Mouse (Mus musculus) forebrain, embryonic 11.5 days (tissue): Measurements from ENCODE around the gene Glipr1l3. TPM values are rescaled to one million over a fixed set of nuclear protein-coding genes. Genes with fewer than 3 reads are reported as not detected.
"Not testable (repeated sequence)": the region's sequence is repeated elsewhere in the genome, so short reads cannot be mapped to it uniquely, and the experiment has no call there.

Experiments
- ATAC-seq: fragments of 200-750 bp; cut with Nextera tagmentation; replicated peaks from 2 replicates; pipeline ENCODE4 v1.8.0; 2017; ENCODE audit warnings: moderate TSS enrichment; ENCODE audit not compliant: low FRiP score
- DNase-seq: peaks from one replicate; pipeline ENCODE4 v3.0.0-alpha.2; 2017; ENCODE audit warnings: low spot score
- H3K27ac ChIP-seq: fragments of 300-500 bp; sonication (generic); 2 replicates; pipeline ENCODE4 v1.5.1; 2014; ENCODE audit warnings: low read depth, low read length
- H3K27me3 ChIP-seq: fragments of 300-500 bp; sonication (generic); 2 replicates; pipeline ENCODE4 v1.6.1; 2014; ENCODE audit warnings: mild to moderate bottlenecking, low read length, mixed read lengths; ENCODE audit not compliant: control insufficient read depth, insufficient read depth
- H3K36me3 ChIP-seq: fragments of 300-500 bp; sonication (generic); 2 replicates; pipeline ENCODE4 v1.6.1; 2014; ENCODE audit warnings: mild to moderate bottlenecking, low read length, moderate library complexity, mixed read lengths; ENCODE audit not compliant: control insufficient read depth, insufficient read depth
- H3K4me1 ChIP-seq: fragments of 300-500 bp; sonication (generic); replicated peaks from 2 replicates; pipeline ENCODE4 v1.6.1; 2014; ENCODE audit warnings: low read length, mixed read lengths; ENCODE audit not compliant: control insufficient read depth, insufficient read depth
- H3K4me2 ChIP-seq: fragments of 300-500 bp; sonication (generic); 2 replicates; pipeline ENCODE4 v1.6.1; 2014; ENCODE audit warnings: low read depth, mild to moderate bottlenecking, low read length, moderate library complexity, mixed read lengths; ENCODE audit not compliant: severe bottlenecking
- H3K4me3 ChIP-seq: fragments of 300-500 bp; sonication (generic); 2 replicates; pipeline ENCODE4 v1.5.1; 2014; ENCODE audit warnings: low read depth, low read length
- H3K9ac ChIP-seq: fragments of 300-500 bp; sonication (generic); 2 replicates; pipeline ENCODE4 v1.6.1; 2014; ENCODE audit warnings: low read length
- H3K9me3 ChIP-seq: fragments of 300-500 bp; sonication (generic); 2 replicates; pipeline ENCODE4 v1.6.1; 2016; ENCODE audit warnings: low read length, mixed read lengths; ENCODE audit not compliant: control insufficient read depth
- WGBS: fragments of 180-500 bp; shearing (Covaris S2); extraction: QIAGEN DNeasy Blood & Tissue Kit; methylation state at CpG from one replicate; pipeline ENCODE4 v1.1.7; 2014; 5-methylcytosine and 5-hydroxymethylcytosine counted together
- polyA plus RNA-seq: library from polyadenylated mRNA; unstranded; fragments of >200 nt; fragmentation: Nextera tagmentation; extraction: Ambion mirVana; gene quantifications from 2 replicates; pipeline ENCODE4 v1.2.1, GENCODE M21; 2014

Gene Glipr1l3
- not detected in 2 replicates for polyA plus RNA-seq

GRCm38 (mm10) chr10:112159882-112160560 is at the start of gene Glipr1l3:
TSS of gene Glipr1l3 (minus strand) at chr10:112160327.
- DNase-seq (peak; percentile 89), ATAC-seq (peak; percentile 90)
- not testable (repeated sequence) for H3K27me3 ChIP-seq, H3K4me3 ChIP-seq, H3K27ac ChIP-seq, H3K9me3 ChIP-seq, H3K36me3 ChIP-seq, H3K9ac ChIP-seq, H3K4me1 ChIP-seq
- H3K4me2 ChIP-seq, result peak within 1 kb of the TSS; percentile 32; the same call in 1 of the 2 replicates
- WGBS, result 20% methylated on average over 15 of the region's 15 CpGs

GRCm38 (mm10) chr10:112203463-112203862 is 43.3 kb upstream of the Glipr1l3 start:
- no peak overlapping the region for H3K4me2 ChIP-seq
- H3K27me3 ChIP-seq, result no peaks in the 10 kb centered on the region
- H3K9me3 ChIP-seq, result no peaks in the 10 kb centered on the region
- no peak overlapping the region for H3K27ac ChIP-seq
- no peak overlapping the region for H3K9ac ChIP-seq
- 77% methylated on average over 2 of the region's 2 CpGs for WGBS
- H3K4me3 ChIP-seq, result no peak overlapping the region
- ATAC-seq (no peak), DNase-seq (no peak)
- no peaks in the 10 kb centered on the region for H3K36me3 ChIP-seq
- no peaks in the 10 kb centered on the region for H3K4me1 ChIP-seq

- H3K4me3 ChIP-seq, H3K27me3 ChIP-seq, H3K9me3 ChIP-seq, H3K27ac ChIP-seq, H3K9ac ChIP-seq, H3K36me3 ChIP-seq, DNase-seq, H3K4me2 ChIP-seq, H3K4me1 ChIP-seq: not testable (repeated sequence)
- 0 out of 2 replicates have a peak, but pooled peaks have one; percentile 51 for ATAC-seq
- 92% methylated on average over 2 of the region's 2 CpGs for WGBS
These were observed 33.8 kb upstream of the Glipr1l3 start for GRCm38 (mm10) chr10:112193919-112194318.

DNA sequence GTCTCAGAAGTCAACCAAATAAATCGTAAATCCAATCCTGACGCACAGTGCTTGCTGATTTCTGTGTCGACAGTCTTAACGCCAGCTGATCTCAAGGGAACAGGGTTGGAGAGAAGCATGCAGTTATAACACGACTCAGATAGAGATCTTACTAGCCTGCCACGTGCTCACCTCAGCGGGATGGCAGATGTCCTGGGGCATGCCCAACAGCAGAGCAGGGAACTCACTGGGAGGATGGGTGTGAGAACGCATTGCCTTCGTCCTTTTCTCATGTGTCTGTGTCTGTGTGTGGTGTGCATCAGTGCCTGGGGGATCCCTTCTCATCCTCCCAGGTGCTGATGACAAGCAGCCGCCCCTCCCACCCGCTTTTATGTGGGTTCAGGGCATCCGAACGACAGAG is 16.9 kb upstream of the Glipr1l3 start:
- H3K9me3 ChIP-seq, H3K36me3 ChIP-seq, H3K4me2 ChIP-seq, H3K4me1 ChIP-seq, H3K27me3 ChIP-seq, H3K4me3 ChIP-seq, H3K9ac ChIP-seq, DNase-seq, H3K27ac ChIP-seq: not testable (repeated sequence)
- 0 out of 2 replicates have a peak, but pooled peaks have one; percentile 12 for ATAC-seq
- WGBS, result 50% methylated on average over 13 of the region's 13 CpGs

DNA sequence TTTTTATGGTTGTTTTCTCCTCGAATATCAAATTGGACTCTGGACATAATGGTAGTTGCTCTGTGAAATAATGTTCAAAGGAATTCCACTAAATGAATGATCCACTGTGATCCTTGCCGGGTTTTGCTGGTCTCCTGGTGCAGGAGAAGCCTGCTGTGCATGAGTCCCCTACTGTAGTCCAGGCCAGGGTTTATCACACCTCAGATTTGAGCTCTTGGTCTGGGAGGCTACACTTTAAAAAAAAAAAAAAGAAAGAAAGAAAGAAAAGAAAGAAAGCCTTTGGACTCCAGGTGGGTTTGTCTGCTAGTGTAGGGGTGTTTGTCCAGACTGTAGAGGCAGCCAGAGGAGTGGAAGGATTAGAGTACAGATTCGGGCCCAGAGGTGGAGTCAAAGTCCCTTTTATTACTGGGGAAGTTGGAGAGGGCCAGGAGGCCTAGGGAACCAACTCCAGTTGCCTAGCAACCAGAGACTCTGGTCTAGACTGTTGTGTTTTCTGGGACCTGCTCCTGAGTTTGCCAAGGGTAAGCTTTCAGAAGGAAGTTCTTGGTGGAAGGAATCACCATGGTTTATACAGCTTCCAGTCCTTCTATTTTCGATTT is 3.1 kb upstream of the Glipr1l3 start, which contains the start of gene Caps2:
Gene Caps2, plus strand, starts transcription at position 454 of the 599 bp plus-strand sequence.
- Histone ChIP-seq H3K27ac (no peak within 1 kb of the TSS), H3K4me3 (no peak within 1 kb of the TSS), H3K9ac (no peak within 1 kb of the TSS), H3K4me2 (peak within 1 kb of the TSS; percentile 18; the same call in 1 of the 2 replicates), H3K36me3 (no peaks in the 10 kb centered on the region), H3K27me3 (no peaks in the 10 kb centered on the region), H3K4me1 (peaks cover 2% of the 10 kb centered on the region; the same call in 1 of the 2 replicates), H3K9me3 (no peaks in the 10 kb centered on the region)
- DNase-seq (peak; percentile 54), ATAC-seq (peak; percentile 74)
- 26% methylated on average over 4 of the region's 4 CpGs for WGBS

DNA sequence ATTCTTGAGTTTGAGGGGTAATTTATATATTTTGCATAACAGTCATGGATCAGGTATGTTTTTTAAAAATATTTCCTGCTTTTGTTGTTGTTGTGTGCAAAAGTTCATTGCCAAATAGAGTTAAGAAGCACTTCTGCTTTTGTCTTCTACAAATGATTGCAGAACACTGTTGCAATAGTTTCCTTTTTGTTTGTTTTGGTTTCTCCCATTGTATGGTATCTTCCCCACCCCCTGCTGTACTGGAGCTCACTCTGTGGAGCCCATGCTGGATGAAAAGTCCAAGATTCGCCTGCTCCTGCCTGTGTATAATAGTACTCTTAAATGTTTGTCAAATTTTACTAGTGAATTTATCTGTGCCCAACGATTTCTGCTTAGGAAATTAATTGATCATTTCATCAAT is 20.3 kb downstream of the Glipr1l3 start:
- WGBS, result 64% methylated on average over 2 of the region's 2 CpGs
- no peak overlapping the region for H3K4me2 ChIP-seq
- ATAC-seq, result no peak

DNA sequence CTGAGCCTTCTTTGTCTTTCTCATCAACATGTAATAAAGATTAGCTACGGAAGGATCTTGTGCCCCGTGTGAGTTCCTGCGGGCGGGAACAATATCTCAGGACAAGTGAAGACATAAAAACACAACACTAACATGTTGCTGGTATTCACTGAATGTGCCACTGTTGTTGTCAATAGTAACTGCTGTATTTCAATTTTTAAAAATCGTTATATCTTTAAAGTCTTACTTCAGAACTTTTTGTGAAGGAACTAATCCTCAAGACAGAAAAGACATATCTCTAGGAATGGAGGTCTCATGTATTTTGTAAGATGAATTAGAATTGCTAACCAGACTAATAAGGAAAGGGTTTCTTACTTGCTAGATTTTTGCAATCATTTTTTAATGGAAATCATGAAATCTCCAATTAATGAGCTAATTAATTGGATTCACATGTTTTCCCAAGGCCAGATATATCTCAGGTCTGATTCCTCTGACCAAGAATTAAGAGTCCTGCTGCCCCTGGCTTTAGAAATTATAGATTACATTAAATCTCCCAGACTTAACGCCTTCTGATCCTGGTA is 21.2 kb downstream of the Glipr1l3 start:
- Histone ChIP-seq H3K9ac (peak overlapping the region; percentile 41; the same call in 1 of the 2 replicates), H3K9me3 (no peaks in the 10 kb centered on the region), H3K27me3 (no peaks in the 10 kb centered on the region), H3K4me3 (no peak overlapping the region; the same call in 1 of the 2 replicates), H3K4me1 (no peaks in the 10 kb centered on the region), H3K27ac (no peak overlapping the region), H3K36me3 (no peaks in the 10 kb centered on the region), H3K4me2 (peak overlapping the region; percentile 41; the same call in 1 of the 2 replicates)
- ATAC-seq (peak; percentile 57), DNase-seq (no peak)
- 43% methylated on average over 6 of the region's 6 CpGs for WGBS

More for the DNA sequence above, 20.3 kb downstream of the Glipr1l3 start:
- no peaks in the 10 kb centered on the region for H3K27me3 ChIP-seq
- no peak overlapping the region for H3K27ac ChIP-seq
- H3K9ac ChIP-seq, result no peak overlapping the region
- H3K4me1 ChIP-seq, result no peaks in the 10 kb centered on the region
- H3K4me3 ChIP-seq, result no peak overlapping the region
- H3K36me3 ChIP-seq, result no peaks in the 10 kb centered on the region
- DNase-seq, result no peak
- H3K9me3 ChIP-seq, result no peaks in the 10 kb centered on the region

- no peak overlapping the region for H3K27ac ChIP-seq
- H3K9ac ChIP-seq, result peak overlapping the region; percentile 41; the same call in 1 of the 2 replicates
- WGBS, result 18% methylated on average over 9 of the region's 9 CpGs
These were observed 21.9 kb downstream of the Glipr1l3 start for GRCm38 (mm10) chr10:112138050-112138870.

More at GRCm38 (mm10) chr10:112138050-112138870, 21.9 kb downstream of the Glipr1l3 start:
- no peaks in the 10 kb centered on the region for H3K36me3 ChIP-seq
- H3K9me3 ChIP-seq, result no peaks in the 10 kb centered on the region
- H3K4me1 ChIP-seq, result no peaks in the 10 kb centered on the region
- H3K4me3 ChIP-seq, result no peak overlapping the region; the same call in 1 of the 2 replicates
- peak overlapping the region; percentile 41; the same call in 1 of the 2 replicates for H3K4me2 ChIP-seq
- no peaks in the 10 kb centered on the region for H3K27me3 ChIP-seq
- ATAC-seq (peak; percentile 91), DNase-seq (peak; percentile 82)
